Mouse (Mus musculus): Measurements from ENCODE around the gene Map3k15.

GRCm38 (mm10) chrX:159995808-159996207, 7.6 kb downstream of the Map3k15 start:
- no peak for TF ChIP-seq USF1 (IDR thresholded peaks at IDR 0.05; ENCODE audit: low read depth)
- no peak for TF ChIP-seq TCF12 (IDR thresholded peaks at IDR 0.05; ENCODE audit: insufficient read depth, poor library complexity, severe bottlenecking)
- no peak for TF ChIP-seq SRF (IDR thresholded peaks at IDR 0.05; ENCODE audit: control insufficient read depth, insufficient read length, low read depth)
- TF ChIP-seq POLR2A (IDR thresholded peaks at IDR 0.05; ENCODE audit: insufficient read length, low read depth), result no peak
- no peak for TF ChIP-seq TCF3 (IDR thresholded peaks at IDR 0.05; ENCODE audit: insufficient read length, low read depth)
- no peak for TF ChIP-seq REST (IDR thresholded peaks at IDR 0.05; ENCODE audit: insufficient read depth, insufficient read length)
- no peak for TF ChIP-seq MYOD1 (IDR thresholded peaks at IDR 0.05; ENCODE audit: control insufficient read depth in 1 of 3, insufficient read length in 2 of 3, low read depth in 2 of 3)
- TF ChIP-seq E2F4 (IDR thresholded peaks at IDR 0.05; ENCODE audit: insufficient read depth), result no peak
- TF ChIP-seq CEBPB (IDR thresholded peaks at IDR 0.05; ENCODE audit: insufficient read depth, poor library complexity, severe bottlenecking), result no peak
- no peak for TF ChIP-seq MAX (IDR thresholded peaks at IDR 0.05; ENCODE audit: low read depth)
- TF ChIP-seq POLR2AphosphoS2 (IDR thresholded peaks at IDR 0.05; ENCODE audit: insufficient read length, low read depth), result no peak
- no peak for TF ChIP-seq MYOG (IDR thresholded peaks at IDR 0.05; ENCODE audit: control insufficient read depth in 1 of 3, insufficient read depth in 1 of 3, insufficient read length in 2 of 3, low read depth in 2 of 3)

Measured in myocyte (in vitro differentiated cells).